Mouse (Mus musculus) c-Kit-positive CD71-positive TER-119-positive erythroid progenitor cells, embryonic 14.5 days (primary cell): ENCODE data around the gene Leo1.
"Not testable (repeated sequence)": the region's sequence is repeated elsewhere in the genome, so short reads cannot be mapped to it uniquely, and the experiment has no call there.

Experiments used
- DNase-seq: peaks from one replicate; pipeline ENCODE4 v3.0.0-alpha.2; 2013; ENCODE audit warnings: low spot score

Gene Leo1

DNA sequence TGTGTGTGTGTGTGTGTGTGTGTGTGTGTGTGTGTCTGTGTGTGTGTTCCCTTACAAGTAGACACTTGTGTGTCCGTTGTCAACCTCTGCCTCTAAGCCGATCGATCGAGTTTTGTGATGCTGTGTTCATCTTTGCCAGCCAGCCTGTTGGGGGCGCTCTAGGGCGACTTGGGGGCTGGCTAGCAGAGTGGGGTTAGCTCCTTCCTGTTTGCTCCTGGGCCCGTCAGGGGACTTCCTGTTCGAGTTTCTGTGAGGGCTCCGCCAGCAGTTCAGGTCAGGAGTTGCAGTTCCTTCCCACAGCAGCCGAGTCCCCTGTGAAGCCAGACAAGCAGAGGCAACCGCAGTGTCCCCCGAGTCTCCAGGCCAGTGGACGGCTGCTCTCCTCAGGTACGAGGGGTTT, 27.0 kb downstream of the Leo1 start:
- no peak for DNase-seq

DNA sequence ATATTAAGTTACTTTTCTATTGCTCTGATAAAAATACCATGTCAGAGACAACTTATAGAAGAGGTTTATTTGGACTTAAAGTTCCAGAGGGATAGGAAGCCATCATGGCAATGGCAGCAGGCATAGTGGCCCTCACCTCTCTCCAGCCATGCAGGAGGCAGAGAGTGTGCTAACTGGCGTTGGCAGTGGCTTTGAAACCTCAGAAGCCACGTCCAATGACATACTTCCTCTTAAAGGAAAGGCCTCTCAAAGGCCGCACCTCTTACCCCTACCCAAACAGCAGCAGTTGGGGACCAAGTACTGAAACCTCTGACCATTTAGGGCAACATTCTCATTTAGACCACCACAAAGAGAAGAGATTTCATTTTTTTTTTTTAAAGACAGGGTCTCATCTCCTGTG, 35.9 kb downstream of the Leo1 start:
- DNase-seq = no peak

DNA sequence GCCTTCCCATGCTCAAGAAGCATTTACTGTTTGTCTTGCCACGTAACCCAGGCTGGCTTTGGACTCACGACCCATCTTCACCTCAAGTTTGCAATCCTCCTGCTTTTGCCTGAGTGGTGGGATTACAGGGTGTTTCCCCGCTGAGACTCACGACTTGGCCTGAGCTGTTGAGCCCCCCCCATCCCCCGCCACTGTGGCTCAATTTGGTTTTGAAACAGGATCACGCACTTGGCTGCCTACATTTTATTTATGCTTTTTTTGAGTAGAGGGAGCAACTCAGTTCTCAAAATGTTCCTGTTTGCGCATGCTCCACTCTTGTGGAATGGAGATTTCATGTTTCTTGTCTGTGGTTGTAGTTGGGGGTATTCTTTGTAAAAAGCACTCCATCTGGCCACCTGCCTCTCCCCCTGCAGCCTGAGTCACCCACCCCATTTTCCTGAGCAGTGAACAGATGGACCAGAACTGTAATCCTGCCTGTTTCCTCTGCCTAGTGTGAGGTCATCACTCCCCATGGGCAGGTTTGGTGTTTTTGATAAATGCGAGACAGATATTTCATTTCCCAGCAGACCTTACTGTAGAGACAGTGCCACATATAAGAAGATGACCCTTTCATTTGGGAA, 37.9 kb downstream of the Leo1 start:
- no peak for DNase-seq

DNA sequence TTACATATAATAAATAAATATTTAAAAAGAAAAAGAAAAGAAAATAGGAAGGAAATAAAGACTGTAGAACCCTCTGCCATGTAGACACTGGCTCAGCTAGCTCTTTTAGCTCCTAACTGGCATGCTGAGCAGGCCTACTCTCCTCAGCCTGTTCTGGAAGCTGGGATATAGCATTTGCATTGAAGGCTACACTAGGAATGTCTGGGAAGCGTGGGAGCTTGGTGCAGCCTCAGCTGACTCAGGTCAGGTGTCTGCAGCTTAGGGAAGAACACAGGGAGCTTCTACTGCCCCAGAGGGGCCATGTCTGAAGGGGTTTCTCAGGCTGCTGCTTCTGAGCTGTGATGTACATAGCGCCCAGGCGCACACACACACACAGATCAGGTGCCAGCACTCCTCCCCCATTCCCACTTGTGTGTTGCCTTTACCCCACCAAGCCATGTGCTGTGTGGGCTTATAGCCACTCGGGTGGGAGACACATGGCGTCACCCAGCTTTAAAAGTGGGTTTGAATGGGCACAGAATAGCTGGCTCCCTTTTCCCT, 39.3 kb downstream of the Leo1 start:
- no peak for DNase-seq

DNA sequence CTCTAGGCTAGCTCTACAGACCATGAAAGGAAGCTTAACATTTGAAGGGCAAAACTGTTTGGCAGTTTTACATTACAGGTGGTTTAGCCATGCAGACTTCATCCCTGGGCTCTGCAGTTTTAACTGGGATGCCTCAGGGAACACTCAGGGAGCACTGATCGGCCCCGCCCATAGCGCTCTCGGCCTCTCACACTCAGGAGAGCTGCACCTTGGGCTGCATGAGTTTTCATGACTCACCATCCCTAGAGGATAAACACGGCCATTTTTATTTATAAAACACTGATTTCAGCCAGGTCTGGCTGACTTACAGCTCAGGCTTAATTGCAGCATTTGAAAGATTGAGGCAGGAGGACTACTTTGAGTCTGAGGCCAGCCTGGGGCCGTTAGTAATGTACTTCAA, 43.9 kb downstream of the Leo1 start:
- no peak for DNase-seq

DNA sequence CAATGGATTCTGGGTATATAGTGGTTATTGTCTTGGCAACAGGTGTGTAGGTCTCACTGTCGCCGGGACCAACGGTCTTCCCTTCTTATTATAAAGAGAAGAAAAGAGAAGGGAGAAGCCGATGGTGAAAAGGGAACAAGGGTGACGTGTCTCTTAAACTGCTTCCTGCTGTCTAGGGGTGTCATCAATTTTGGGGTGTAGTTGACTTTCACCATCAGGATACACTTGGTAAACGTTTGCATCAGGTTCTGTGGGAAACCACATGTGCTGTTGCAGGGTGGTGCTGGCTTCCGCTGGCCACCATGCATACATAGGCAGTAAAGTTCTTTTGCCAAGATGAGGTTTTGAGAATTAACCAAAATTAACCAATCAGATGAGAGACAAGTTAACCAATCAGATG, 46.9 kb downstream of the Leo1 start:
- DNase-seq = not testable (repeated sequence)

DNA sequence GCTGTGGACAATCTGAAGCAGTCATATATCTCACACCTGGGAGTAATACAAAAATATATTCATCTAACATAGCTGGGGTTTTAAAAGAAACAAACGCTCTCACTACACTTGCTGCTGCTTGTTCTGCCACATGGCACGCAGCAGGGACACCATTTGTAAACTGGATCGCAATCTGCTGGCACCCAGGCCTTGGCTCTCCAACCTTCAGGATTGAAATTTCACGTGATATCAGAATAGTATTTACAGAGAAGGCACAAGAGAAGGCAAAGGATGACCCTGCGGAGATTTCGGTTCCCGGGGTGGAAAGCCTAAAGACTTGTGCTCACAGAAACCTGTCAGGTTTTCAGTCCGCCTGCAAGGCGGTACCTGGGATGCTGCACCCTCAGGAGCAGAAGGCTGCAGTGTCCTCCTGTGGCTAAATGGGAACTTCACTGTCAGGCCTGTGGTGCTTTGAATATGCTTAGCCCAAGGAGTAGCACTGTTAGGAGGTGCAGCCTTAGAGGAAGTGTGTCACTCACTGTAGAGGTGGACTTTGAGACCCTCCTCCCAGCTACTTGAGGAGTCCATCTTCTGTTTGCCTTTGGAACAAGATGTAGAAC, 53.2 kb downstream of the Leo1 start:
- DNase-seq = no peak

DNA sequence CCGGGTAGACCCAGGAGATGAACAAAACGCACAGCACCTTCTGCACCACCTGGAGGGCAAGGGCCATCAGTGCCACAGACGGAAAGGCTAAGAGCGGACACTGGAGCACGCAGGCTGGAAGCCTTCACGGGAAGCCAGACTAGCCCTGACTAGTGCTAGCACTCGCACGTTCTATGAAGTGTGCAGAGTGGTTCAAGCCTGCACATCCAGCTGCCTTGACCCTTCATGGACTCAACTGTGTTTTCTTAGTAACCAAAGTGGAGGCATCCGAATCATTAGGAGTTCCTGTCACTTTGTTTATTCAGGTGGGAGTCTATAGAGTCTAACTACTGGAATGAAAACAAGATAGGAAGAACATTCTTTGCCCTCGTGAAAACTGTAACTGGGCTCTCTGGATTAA, 54.6 kb downstream of the Leo1 start:
- DNase-seq = no peak

DNA sequence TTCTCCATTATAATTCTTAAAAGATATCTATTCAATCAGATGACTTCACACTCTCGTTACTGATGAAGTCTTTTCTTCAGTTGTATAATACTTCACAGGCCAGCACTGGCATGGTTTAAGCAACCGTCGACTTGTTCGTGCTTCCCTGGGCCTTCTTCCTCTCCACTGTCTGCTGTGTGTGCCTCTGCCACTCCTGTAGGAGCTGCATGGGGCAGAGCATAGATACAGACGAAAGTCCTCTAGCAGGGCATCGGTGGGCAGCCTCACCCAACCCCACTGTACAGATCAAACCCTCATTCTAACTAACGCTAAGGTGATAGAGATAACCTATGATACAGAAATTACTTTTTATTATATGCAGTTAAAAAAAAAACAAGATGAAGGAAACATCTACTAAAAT, 57.2 kb downstream of the Leo1 start:
- no peak for DNase-seq

DNA sequence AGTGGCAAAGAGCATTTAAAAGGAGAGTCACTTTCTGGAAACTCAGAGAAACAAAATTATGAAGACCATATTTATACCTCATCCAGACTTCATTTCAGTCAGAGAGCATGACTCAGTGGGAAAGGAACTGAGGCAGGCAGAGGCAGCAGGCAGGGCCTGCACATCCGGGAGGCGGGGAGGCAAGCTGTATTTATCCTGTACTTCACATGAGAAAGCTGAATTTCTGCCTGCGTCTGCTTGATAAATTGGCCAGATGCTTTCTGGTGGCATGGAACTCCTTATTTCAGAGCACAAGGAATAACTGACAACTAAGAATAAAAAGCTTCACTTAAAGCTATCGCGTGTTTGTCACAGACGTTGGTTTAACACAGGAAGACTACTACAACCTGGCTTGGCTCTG, 63.0 kb downstream of the Leo1 start:
- DNase-seq = no peak

DNA sequence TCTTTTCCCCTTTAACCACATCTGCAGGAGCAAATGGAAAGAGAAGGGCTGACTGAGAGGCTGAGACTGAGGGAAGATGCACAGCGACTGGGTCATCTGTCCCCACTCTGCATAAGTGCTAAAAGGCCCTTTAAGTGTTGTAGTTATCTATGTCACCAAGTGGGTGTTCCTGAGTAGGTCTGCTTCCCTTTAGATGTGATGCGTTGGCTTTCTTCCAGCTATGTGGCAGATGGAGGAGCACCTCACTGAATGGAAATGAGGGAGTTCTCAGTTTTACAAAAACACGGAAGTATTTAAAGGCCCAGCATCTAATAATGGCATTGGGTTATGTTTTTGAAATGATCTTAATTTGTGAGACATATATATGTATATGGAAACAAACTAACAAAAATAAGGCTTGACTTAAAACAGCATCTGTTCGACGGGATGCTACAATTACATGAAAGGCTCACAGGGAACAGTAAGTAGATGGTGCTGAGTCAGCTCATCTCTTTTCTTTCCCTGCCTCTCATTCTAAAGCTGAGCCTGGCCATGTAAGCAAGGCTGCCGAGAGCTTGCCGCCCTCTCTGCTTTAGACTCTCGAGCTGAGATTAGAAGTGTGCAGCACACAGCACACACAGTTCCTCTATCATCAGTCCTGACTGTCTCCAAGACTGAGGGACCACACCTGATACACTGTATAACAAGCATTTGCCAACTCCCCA, 70.1 kb downstream of the Leo1 start:
- no peak for DNase-seq

DNA sequence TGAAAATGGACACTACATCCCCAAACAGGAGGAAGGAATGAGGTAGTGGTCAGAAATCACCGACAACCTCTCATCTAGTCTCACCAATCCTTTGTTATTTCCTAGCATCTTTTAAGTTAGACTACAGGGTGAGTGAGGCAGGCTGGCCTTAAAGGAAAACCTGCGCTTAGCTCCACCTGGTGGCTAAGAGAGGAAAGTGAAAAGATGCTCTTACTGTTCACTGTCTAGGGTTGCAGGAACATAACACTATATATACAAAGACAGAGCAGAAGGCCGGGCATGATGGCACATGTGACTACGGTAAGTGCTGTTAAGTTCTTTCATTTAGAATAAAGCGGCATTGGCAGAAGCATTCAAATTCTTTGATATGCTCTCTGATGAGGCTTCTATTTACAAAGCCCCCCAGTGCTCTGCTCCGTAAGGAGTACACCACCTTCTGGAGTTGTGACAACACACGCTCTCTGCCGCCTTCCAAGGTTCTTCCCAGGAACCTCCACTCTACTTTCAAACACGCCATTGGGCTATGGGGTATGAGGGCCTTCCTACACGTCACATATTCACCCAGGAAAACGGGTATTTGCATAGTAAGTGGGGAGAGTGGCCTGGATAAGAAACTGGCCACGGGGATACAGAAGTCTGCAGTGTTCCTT, 74.3 kb downstream of the Leo1 start:
- DNase-seq = peak; percentile 40
